Mouse (Mus musculus): ENCODE results near the gene Pkn2. TPM values are rescaled to one million over a fixed set of nuclear protein-coding genes. Genes with fewer than 3 reads are reported as not detected.
A peak's percentile ranks its signal among the peaks of the same experiment; 100 is the strongest.

Pkn2 gene
- polyA plus RNA-seq, 1 experiment from 2014 or later: 43.1 TPM

GRCm38 (mm10) chr3:142899683-142900082, 17.9 kb upstream of the Pkn2 start:
- Histone ChIP-seq H3K9me3 (ENCODE audit: control insufficient read depth, low read length) (no peaks in the 10 kb centered on the region), H3K9ac (ENCODE audit: low read length) (no peak overlapping the region), H3K4me3 (ENCODE audit: low read depth, low read length) (no peak overlapping the region), H3K4me2 (ENCODE audit: low read depth) (no peak overlapping the region), H3K27me3 (ENCODE audit: control insufficient read depth, insufficient read depth, low read length) (no peaks in the 10 kb centered on the region), H3K27ac (ENCODE audit: low read depth, low read length) (no peak overlapping the region), H3K36me3 (ENCODE audit: control insufficient read depth, insufficient read depth, low read length) (no peaks in the 10 kb centered on the region), H3K4me1 (ENCODE audit: control insufficient read depth, insufficient read depth, low read length) (no peaks in the 10 kb centered on the region)
- WGBS: 91% methylated on average over 2 of the region's 2 CpGs
- ATAC-seq (ENCODE audit: insufficient read depth, low FRiP score, low TSS enrichment) (no peak), DNase-seq (ENCODE audit: low spot score) (no peak)

DNA sequence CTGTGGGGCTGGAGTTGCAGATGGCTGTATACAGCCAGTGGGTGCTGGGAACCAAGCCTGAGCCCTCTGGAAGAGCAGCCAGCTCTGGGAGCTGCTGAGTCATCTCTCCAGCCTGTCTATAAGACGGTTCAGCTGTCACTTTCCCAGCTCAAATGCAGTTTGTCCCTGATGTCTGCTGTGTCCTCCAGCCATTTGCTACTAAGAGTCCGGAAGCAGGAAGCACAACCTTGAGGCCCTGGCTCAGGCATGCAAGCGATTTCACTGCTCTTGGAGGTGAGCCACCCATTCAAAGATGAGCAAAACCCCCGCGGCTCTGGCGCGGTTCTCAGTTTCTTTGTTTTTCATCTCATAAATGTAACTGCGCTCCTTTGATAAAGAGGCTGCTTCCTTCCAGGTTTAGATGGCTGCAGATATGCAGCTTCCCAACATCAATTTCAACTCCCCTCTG, 17.2 kb upstream of the Pkn2 start:
- H3K9me3 ChIP-seq (ENCODE audit: control insufficient read depth, low read length): no peaks in the 10 kb centered on the region
- no peak overlapping the region for H3K27ac ChIP-seq (ENCODE audit: low read depth, low read length)
- no peaks in the 10 kb centered on the region for H3K36me3 ChIP-seq (ENCODE audit: control insufficient read depth, insufficient read depth, low read length)
- H3K9ac ChIP-seq (ENCODE audit: low read length): no peak overlapping the region
- H3K4me1 ChIP-seq (ENCODE audit: control insufficient read depth, insufficient read depth, low read length): no peaks in the 10 kb centered on the region
- DNase-seq (ENCODE audit: low spot score) (no peak), ATAC-seq (ENCODE audit: insufficient read depth, low FRiP score, low TSS enrichment) (no peak)
- H3K4me3 ChIP-seq (ENCODE audit: low read depth, low read length): no peak overlapping the region
- no peaks in the 10 kb centered on the region for H3K27me3 ChIP-seq (ENCODE audit: control insufficient read depth, insufficient read depth, low read length)
- H3K4me2 ChIP-seq (ENCODE audit: low read depth): no peak overlapping the region
- WGBS: 88% methylated on average over 8 of the region's 8 CpGs

DNA sequence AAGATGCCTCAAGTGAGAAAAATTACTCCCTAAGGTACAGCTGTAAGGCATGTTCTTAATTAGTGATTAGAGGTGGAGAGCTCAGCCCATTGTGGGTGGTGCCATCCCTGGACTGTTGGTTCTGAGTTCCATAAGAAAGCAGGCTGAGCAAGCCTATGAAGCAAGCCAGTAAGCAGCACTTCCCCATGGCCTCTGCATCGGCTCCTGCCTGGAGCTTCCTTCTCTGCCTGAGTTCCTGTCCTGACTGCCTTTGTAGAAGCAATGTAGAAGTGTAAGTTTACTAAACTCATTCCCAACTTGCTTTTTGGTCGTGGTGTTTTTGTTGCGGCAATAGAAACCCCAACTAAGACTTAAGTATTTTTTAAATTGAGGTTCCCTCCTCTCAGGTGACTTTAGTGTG, 8.6 kb upstream of the Pkn2 start:
- no peaks in the 10 kb centered on the region for H3K36me3 ChIP-seq (ENCODE audit: control insufficient read depth, insufficient read depth, low read length)
- no peak overlapping the region for H3K4me3 ChIP-seq (ENCODE audit: low read depth, low read length)
- DNase-seq (ENCODE audit: low spot score): no peak
- H3K4me2 ChIP-seq (ENCODE audit: low read depth): no peak overlapping the region
- no peak overlapping the region for H3K9ac ChIP-seq (ENCODE audit: low read length)
- no peaks in the 10 kb centered on the region for H3K9me3 ChIP-seq (ENCODE audit: control insufficient read depth, low read length)
- WGBS: 84% methylated on average over 3 of the region's 3 CpGs
- no peaks in the 10 kb centered on the region for H3K4me1 ChIP-seq (ENCODE audit: control insufficient read depth, insufficient read depth, low read length)
- no peaks in the 10 kb centered on the region for H3K27me3 ChIP-seq (ENCODE audit: control insufficient read depth, insufficient read depth, low read length)
- no peak overlapping the region for H3K27ac ChIP-seq (ENCODE audit: low read depth, low read length)
- ATAC-seq (ENCODE audit: insufficient read depth, low FRiP score, low TSS enrichment): no peak

GRCm38 (mm10) chr3:142886963-142887362, 5.2 kb upstream of the Pkn2 start:
- H3K36me3 ChIP-seq (ENCODE audit: control insufficient read depth, insufficient read depth, low read length): no peaks in the 10 kb centered on the region
- 88% methylated on average over 3 of the region's 3 CpGs for WGBS
- no peak for ATAC-seq (ENCODE audit: insufficient read depth, low FRiP score, low TSS enrichment)

GRCm38 (mm10) chr3:142884594-142884993, 2.8 kb upstream of the Pkn2 start:
- Histone ChIP-seq H3K36me3 (ENCODE audit: control insufficient read depth, insufficient read depth, low read length) (no peaks in the 10 kb centered on the region), H3K27ac (ENCODE audit: low read depth, low read length) (no peak overlapping the region)

More at GRCm38 (mm10) chr3:142886963-142887362, 5.2 kb upstream of the Pkn2 start:
- H3K27me3 ChIP-seq (ENCODE audit: control insufficient read depth, insufficient read depth, low read length): no peaks in the 10 kb centered on the region
- H3K4me1 ChIP-seq (ENCODE audit: control insufficient read depth, insufficient read depth, low read length): no peaks in the 10 kb centered on the region
- no peaks in the 10 kb centered on the region for H3K9me3 ChIP-seq (ENCODE audit: control insufficient read depth, low read length)
- DNase-seq (ENCODE audit: low spot score): no peak
- no peak overlapping the region for H3K27ac ChIP-seq (ENCODE audit: low read depth, low read length)
- H3K9ac ChIP-seq (ENCODE audit: low read length): no peak overlapping the region
- no peak overlapping the region for H3K4me2 ChIP-seq (ENCODE audit: low read depth)
- no peak overlapping the region for H3K4me3 ChIP-seq (ENCODE audit: low read depth, low read length)

DNA sequence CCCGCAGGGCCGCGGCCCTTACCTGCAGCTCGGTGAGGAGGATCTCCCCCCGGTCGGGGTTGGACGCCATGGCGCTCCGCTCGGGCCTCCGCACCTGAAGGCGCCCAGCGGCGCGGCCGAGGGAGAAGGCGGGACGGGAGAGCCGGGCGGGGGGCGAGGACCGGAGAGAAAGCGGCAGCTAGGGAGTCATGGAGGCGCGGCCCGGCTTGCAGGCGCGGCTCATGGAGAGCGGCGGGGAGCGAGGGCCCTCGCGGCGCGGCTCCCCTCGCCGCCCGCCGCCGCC, 274 bp downstream of the Pkn2 start:
- Histone ChIP-seq H3K27me3 (ENCODE audit: control insufficient read depth, insufficient read depth, low read length) (no peaks in the 10 kb centered on the region), H3K36me3 (ENCODE audit: control insufficient read depth, insufficient read depth, low read length) (no peaks in the 10 kb centered on the region), H3K27ac (ENCODE audit: low read depth, low read length) (peak overlapping the region; percentile 95), H3K9me3 (ENCODE audit: control insufficient read depth, low read length) (no peaks in the 10 kb centered on the region), H3K4me2 (ENCODE audit: low read depth) (peak overlapping the region; percentile 48), H3K9ac (ENCODE audit: low read length) (peak overlapping the region; percentile 95), H3K4me1 (ENCODE audit: control insufficient read depth, insufficient read depth, low read length) (peaks cover 2% of the 10 kb centered on the region; the same call in 1 of the 2 replicates), H3K4me3 (ENCODE audit: low read depth, low read length) (peak overlapping the region; percentile 98)
- under 1% methylated on average over 33 of the region's 40 CpGs for WGBS
- peak; percentile 64 for ATAC-seq (ENCODE audit: insufficient read depth, low FRiP score, low TSS enrichment)
- DNase-seq (ENCODE audit: low spot score): no peak

More at GRCm38 (mm10) chr3:142884594-142884993, 2.8 kb upstream of the Pkn2 start:
- ATAC-seq (ENCODE audit: insufficient read depth, low FRiP score, low TSS enrichment) (no peak), DNase-seq (ENCODE audit: low spot score) (no peak)
- H3K9me3 ChIP-seq (ENCODE audit: control insufficient read depth, low read length): no peaks in the 10 kb centered on the region
- H3K4me1 ChIP-seq (ENCODE audit: control insufficient read depth, insufficient read depth, low read length): peaks cover 2% of the 10 kb centered on the region; the same call in 1 of the 2 replicates
- H3K27me3 ChIP-seq (ENCODE audit: control insufficient read depth, insufficient read depth, low read length): no peaks in the 10 kb centered on the region
- H3K4me2 ChIP-seq (ENCODE audit: low read depth): no peak overlapping the region
- H3K4me3 ChIP-seq (ENCODE audit: low read depth, low read length): no peak overlapping the region
- H3K9ac ChIP-seq (ENCODE audit: low read length): no peak overlapping the region

GRCm38 (mm10) chr3:142880790-142881588, 815 bp downstream of the Pkn2 start:
- H3K4me3 ChIP-seq (ENCODE audit: low read depth, low read length): peak overlapping the region; percentile 98

GRCm38 (mm10) chr3:142863236-142863635, 18.6 kb downstream of the Pkn2 start:
- H3K36me3 ChIP-seq (ENCODE audit: control insufficient read depth, insufficient read depth, low read length): no peaks in the 10 kb centered on the region
- no peak overlapping the region for H3K27ac ChIP-seq (ENCODE audit: low read depth, low read length)
- H3K4me1 ChIP-seq (ENCODE audit: control insufficient read depth, insufficient read depth, low read length): no peaks in the 10 kb centered on the region
- H3K4me3 ChIP-seq (ENCODE audit: low read depth, low read length): no peak overlapping the region
- DNase-seq (ENCODE audit: low spot score) (no peak), ATAC-seq (ENCODE audit: insufficient read depth, low FRiP score, low TSS enrichment) (no peak)
- no peak overlapping the region for H3K9ac ChIP-seq (ENCODE audit: low read length)
- no peaks in the 10 kb centered on the region for H3K27me3 ChIP-seq (ENCODE audit: control insufficient read depth, insufficient read depth, low read length)
- H3K9me3 ChIP-seq (ENCODE audit: control insufficient read depth, low read length): no peaks in the 10 kb centered on the region
- H3K4me2 ChIP-seq (ENCODE audit: low read depth): no peak overlapping the region
- WGBS: 95% methylated on average over 2 of the region's 2 CpGs

More at GRCm38 (mm10) chr3:142880790-142881588, 815 bp downstream of the Pkn2 start:
- ATAC-seq (ENCODE audit: insufficient read depth, low FRiP score, low TSS enrichment) (peak; percentile 45), DNase-seq (ENCODE audit: low spot score) (peak; percentile 77)
- peak overlapping the region; percentile 95 for H3K9ac ChIP-seq (ENCODE audit: low read length)
- H3K4me2 ChIP-seq (ENCODE audit: low read depth): peak overlapping the region; percentile 48
- no peaks in the 10 kb centered on the region for H3K27me3 ChIP-seq (ENCODE audit: control insufficient read depth, insufficient read depth, low read length)
- H3K4me1 ChIP-seq (ENCODE audit: control insufficient read depth, insufficient read depth, low read length): peaks cover 2% of the 10 kb centered on the region; the same call in 1 of the 2 replicates
- no peaks in the 10 kb centered on the region for H3K36me3 ChIP-seq (ENCODE audit: control insufficient read depth, insufficient read depth, low read length)
- peak overlapping the region; percentile 95 for H3K27ac ChIP-seq (ENCODE audit: low read depth, low read length)
- WGBS: under 1% methylated on average over 51 of the region's 72 CpGs
- no peaks in the 10 kb centered on the region for H3K9me3 ChIP-seq (ENCODE audit: control insufficient read depth, low read length)

- Histone ChIP-seq H3K27ac (ENCODE audit: low read depth, low read length) (no peak overlapping the region), H3K9ac (ENCODE audit: low read length) (no peak overlapping the region)
- 89% methylated on average over 3 of the region's 3 CpGs for WGBS
Measured at GRCm38 (mm10) chr3:142856832-142857231, 25.0 kb downstream of the Pkn2 start.

More at GRCm38 (mm10) chr3:142856832-142857231, 25.0 kb downstream of the Pkn2 start:
- Histone ChIP-seq H3K4me2 (ENCODE audit: low read depth) (no peak overlapping the region), H3K4me3 (ENCODE audit: low read depth, low read length) (no peak overlapping the region), H3K4me1 (ENCODE audit: control insufficient read depth, insufficient read depth, low read length) (no peaks in the 10 kb centered on the region), H3K9me3 (ENCODE audit: control insufficient read depth, low read length) (no peaks in the 10 kb centered on the region), H3K27me3 (ENCODE audit: control insufficient read depth, insufficient read depth, low read length) (no peaks in the 10 kb centered on the region), H3K36me3 (ENCODE audit: control insufficient read depth, insufficient read depth, low read length) (no peaks in the 10 kb centered on the region)
- no peak for ATAC-seq (ENCODE audit: insufficient read depth, low FRiP score, low TSS enrichment)
- DNase-seq (ENCODE audit: low spot score): no peak

All from neural tube, embryonic 11.5 days (tissue).